Mouse (Mus musculus) 3T3-L1 (cell line): ENCODE results near the gene Gm20747.
"Not testable (repeated sequence)": the region's sequence is repeated elsewhere in the genome, so short reads cannot be mapped to it uniquely, and the experiment has no call there.

Source experiments
- DNase-seq: peaks from one replicate; pipeline ENCODE4 v3.0.0-alpha.2; 2015; ENCODE audit warnings: low read depth, low spot score

Gm20747 gene

DNA sequence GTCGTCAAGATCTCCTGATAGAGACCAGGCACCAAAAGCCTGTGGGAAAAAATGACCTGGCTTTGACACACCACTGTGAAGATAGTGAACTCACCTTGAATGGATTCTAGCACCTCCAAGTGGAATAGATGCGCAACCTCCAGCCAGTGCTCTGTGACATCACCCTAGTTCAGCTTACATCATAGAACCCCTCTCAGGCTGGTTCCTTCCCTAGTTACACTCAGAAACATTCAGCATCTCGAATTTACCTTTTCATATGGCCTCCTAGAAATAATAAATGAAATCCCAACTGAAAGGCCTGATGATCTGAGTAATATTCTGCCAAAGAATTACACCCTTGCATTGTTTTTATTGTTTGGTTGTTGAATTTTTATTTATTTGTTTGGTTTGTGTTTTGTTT lies at the start of gene Gm20747:
TSS of gene Gm20747 (minus strand) at position 101 of the 400 bp plus-strand sequence.
- not testable (repeated sequence) for DNase-seq
